Mouse (Mus musculus): ENCODE measurements at regions not wholly inside any gene's neighbourhood (a gene's known extent, or its start where the extent isn't known, plus 50 kb on each side); places are given as distances from the start of the nearest gene placed in this dataset.

- in situ Hi-C loops (cut with MboI; ENCODE audit: low pct_ligation_motif_present, low pct_unique_long_range_greater_than_20kb, low sequenced_read_pairs) (no loop called here), dilution Hi-C loops (cut with MboI; ENCODE audit: extremely low pct_ligation_motif_present, extremely low pct_unique_long_range_greater_than_20kb, low sequenced_read_pairs) (no loop called here)
- Histone ChIP-seq H3K79me2 (replicated peaks; ENCODE audit: control insufficient read depth, extremely low read depth, insufficient read depth, poor library complexity, severe bottlenecking) (no peaks in the 10 kb centered on the region), H3K27ac (ENCODE audit: insufficient read depth, low read depth) (no peak overlapping the region), H3K9ac (ENCODE audit: insufficient read depth, low read depth) (no peak overlapping the region), H3K27me3 (replicated peaks) (no peaks in the 10 kb centered on the region), H3K9me3 (replicated peaks; ENCODE audit: low read length) (peaks cover 68% of the 10 kb centered on the region), H3K4me1 (ENCODE audit: control insufficient read depth in 1 of 2, insufficient read depth in 2 of 2) (no peaks in the 10 kb centered on the region), H3K4me2 (ENCODE audit: insufficient read depth, low read depth, poor library complexity, severe bottlenecking) (no peak overlapping the region), H3K4me3 (replicated peaks in 1 of 3; ENCODE audit: low read depth in 2 of 3, low read length in 2 of 3, poor library complexity in 1 of 3) (no peak overlapping the region), H3K36me3 (replicated peaks in 1 of 2; ENCODE audit: control insufficient read depth in 1 of 2, insufficient read depth in 1 of 2, low read length in 1 of 2) (no peaks in the 10 kb centered on the region)
- no peak for DNase-seq (ENCODE audit: extremely low read depth)
- TF ChIP-seq USF1 (IDR thresholded peaks at IDR 0.05; ENCODE audit: low read depth, low read length) (no peak), NELFE (IDR thresholded peaks at IDR 0.05; ENCODE audit: low read depth, low read length) (no peak), USF2 (conservative IDR thresholded peaks at IDR 0.05; ENCODE audit: low read depth, low read length) (no peak), MEF2A (IDR thresholded peaks at IDR 0.05; ENCODE audit: borderline replicate concordance, low read depth, low read length) (no peak), UBTF (IDR thresholded peaks at IDR 0.05; ENCODE audit: low read depth, low read length) (no peak), POLR2A (IDR thresholded peaks at IDR 0.05; ENCODE audit: low read depth, low read length) (no peak), PAX5 (IDR thresholded peaks at IDR 0.05; ENCODE audit: low read length) (no peak), EP300 (IDR thresholded peaks at IDR 0.05; ENCODE audit: low read length) (no peak), HCFC1 (IDR thresholded peaks at IDR 0.05; ENCODE audit: low read depth, low read length) (no peak), NRF1 (IDR thresholded peaks at IDR 0.05; ENCODE audit: low read depth, low read length) (no peak), MYC (IDR thresholded peaks at IDR 0.05; ENCODE audit: low read depth, low read length) (no peak)
Observed at GRCm38 (mm10) chr13:58677521-58677920, 66.8 kb upstream of the Slc28a3 start.

GRCm38 (mm10) chr13:58679663-58680062, 69.0 kb upstream of the Slc28a3 start:
- dilution Hi-C loops (cut with MboI; ENCODE audit: extremely low pct_ligation_motif_present, extremely low pct_unique_long_range_greater_than_20kb, low sequenced_read_pairs) (no loop called here), in situ Hi-C loops (cut with MboI; ENCODE audit: low pct_ligation_motif_present, low pct_unique_long_range_greater_than_20kb, low sequenced_read_pairs) (no loop called here)
- no peak overlapping the region for H3K9ac ChIP-seq (ENCODE audit: insufficient read depth, low read depth)
- H3K9me3 ChIP-seq (replicated peaks; ENCODE audit: low read length), result peaks cover 65% of the 10 kb centered on the region
- H3K4me2 ChIP-seq (ENCODE audit: insufficient read depth, low read depth, poor library complexity, severe bottlenecking), result no peak overlapping the region
- H3K36me3 ChIP-seq (replicated peaks in 1 of 2; ENCODE audit: control insufficient read depth in 1 of 2, insufficient read depth in 1 of 2, low read length in 1 of 2), result no peaks in the 10 kb centered on the region
- no peak overlapping the region for H3K27ac ChIP-seq (ENCODE audit: insufficient read depth, low read depth)
- no peaks in the 10 kb centered on the region for H3K4me1 ChIP-seq (ENCODE audit: control insufficient read depth in 1 of 2, insufficient read depth in 2 of 2)
- H3K27me3 ChIP-seq (replicated peaks), result no peaks in the 10 kb centered on the region
- no peaks in the 10 kb centered on the region for H3K79me2 ChIP-seq (replicated peaks; ENCODE audit: control insufficient read depth, extremely low read depth, insufficient read depth, poor library complexity, severe bottlenecking)
- no peak for DNase-seq (ENCODE audit: extremely low read depth)
- TF ChIP-seq POLR2AphosphoS2 (IDR thresholded peaks at IDR 0.05; ENCODE audit: low read depth, low read length), result no peak
- no peak for TF ChIP-seq CHD1 (IDR thresholded peaks at IDR 0.05; ENCODE audit: low read depth, low read length)
- no peak for TF ChIP-seq ZMIZ1 (IDR thresholded peaks at IDR 0.05; ENCODE audit: low read depth, low read length)
- no peak for TF ChIP-seq PAX5 (IDR thresholded peaks at IDR 0.05; ENCODE audit: low read length)
- no peak for TF ChIP-seq IRF4 (IDR thresholded peaks at IDR 0.05; ENCODE audit: low read depth, low read length)
- no peak for TF ChIP-seq RAD21 (IDR thresholded peaks at IDR 0.05; ENCODE audit: low read depth, low read length)
- no peak for TF ChIP-seq RCOR1 (conservative IDR thresholded peaks at IDR 0.05; ENCODE audit: low read depth, low read length)
- no peak for TF ChIP-seq CHD2 (IDR thresholded peaks at IDR 0.05; ENCODE audit: low read length)
- no peak for TF ChIP-seq JUND (conservative IDR thresholded peaks at IDR 0.05; ENCODE audit: low read depth, low read length)
- no peak for TF ChIP-seq JUN (IDR thresholded peaks at IDR 0.05; ENCODE audit: insufficient read depth, low read depth, low read length)
- TF ChIP-seq USF2 (conservative IDR thresholded peaks at IDR 0.05; ENCODE audit: low read depth, low read length), result no peak
- TF ChIP-seq NELFE (IDR thresholded peaks at IDR 0.05; ENCODE audit: low read depth, low read length), result no peak
- no peak for TF ChIP-seq TCF12 (IDR thresholded peaks at IDR 0.05; ENCODE audit: low read depth, low read length)
- TF ChIP-seq EP300 (IDR thresholded peaks at IDR 0.05; ENCODE audit: low read length), result no peak
- TF ChIP-seq UBTF (IDR thresholded peaks at IDR 0.05; ENCODE audit: low read depth, low read length), result no peak
- no peak for TF ChIP-seq HCFC1 (IDR thresholded peaks at IDR 0.05; ENCODE audit: low read depth, low read length)
- TF ChIP-seq MAZ (IDR thresholded peaks at IDR 0.05; ENCODE audit: low read depth, low read length), result no peak
- TF ChIP-seq ELF1 (IDR thresholded peaks at IDR 0.05; ENCODE audit: low read depth, low read length), result no peak
- H3K4me3 ChIP-seq (replicated peaks in 1 of 3; ENCODE audit: low read depth in 2 of 3, low read length in 2 of 3, poor library complexity in 1 of 3), result no peak overlapping the region
